Mouse (Mus musculus) testis, adult 2 months (tissue): ENCODE data around the gene Lemd2. TPM values are rescaled to one million over a fixed set of nuclear protein-coding genes. Genes with fewer than 3 reads are reported as not detected.
A peak's percentile ranks its signal among the peaks of the same experiment; 100 is the strongest.
"Not testable (repeated sequence)": the region's sequence is repeated elsewhere in the genome, so short reads cannot be mapped to it uniquely, and the experiment has no call there.

Source experiments
- H3K27ac ChIP-seq: fragments of 200-500 bp; 2 replicates; pipeline ENCODE4 v1.5.1; 2012; ENCODE audit warnings: low read depth, low read length; ENCODE audit not compliant: control insufficient read depth, insufficient read depth
- H3K27me3 ChIP-seq: fragments of 200-500 bp; 2 replicates; pipeline ENCODE4 v1.6.1; 2012; ENCODE audit warnings: mild to moderate bottlenecking, low read length, moderate library complexity; ENCODE audit not compliant: control insufficient read depth, insufficient read depth
- H3K36me3 ChIP-seq: fragments of 200-500 bp; 2 replicates; pipeline ENCODE4 v1.6.1; 2012; ENCODE audit warnings: mild to moderate bottlenecking, low read length; ENCODE audit not compliant: control insufficient read depth, insufficient read depth
- H3K4me1 ChIP-seq: fragments of 200-500 bp; 2 replicates; pipeline ENCODE4 v1.6.1; 2012; ENCODE audit warnings: low read length; ENCODE audit not compliant: control insufficient read depth, insufficient read depth
- H3K4me3 ChIP-seq: fragments of 200-500 bp; 2 replicates; pipeline ENCODE4 v1.5.1; 2012; ENCODE audit warnings: low read depth, mild to moderate bottlenecking, low read length, moderate library complexity, mixed read lengths; ENCODE audit not compliant: control insufficient read depth
- CTCF ChIP-seq: fragments of 200-500 bp; IDR thresholded peaks from 2 replicates; pipeline ENCODE4 v1.5.1; 2012; ENCODE audit warnings: low read depth, mild to moderate bottlenecking, inconsistent platforms, low read length, moderate library complexity; ENCODE audit not compliant: control insufficient read depth, insufficient read depth, insufficient replicate concordance
- POLR2A ChIP-seq: fragments of 200-500 bp; IDR thresholded peaks from 2 replicates; pipeline ENCODE4 v1.6.1; 2012; ENCODE audit warnings: low read depth, mild to moderate bottlenecking, inconsistent platforms, low read length, moderate library complexity; ENCODE audit not compliant: control insufficient read depth
- polyA plus RNA-seq: library from polyadenylated mRNA; depleted of rRNA; stranded (reverse); fragments of >200 nt; gene quantifications from 2 replicates; pipeline ENCODE4 v1.2.3, GENCODE M21; 2012

Gene Lemd2
- polyA plus RNA-seq, 1 experiment, result 40.5 TPM

GRCm38 (mm10) chr17:27242194-27243189 lies 38.2 kb upstream of the Lemd2 start:
- H3K27ac ChIP-seq, result no peak overlapping the region
- no peak for TF ChIP-seq POLR2A
- no peak for TF ChIP-seq CTCF

DNA sequence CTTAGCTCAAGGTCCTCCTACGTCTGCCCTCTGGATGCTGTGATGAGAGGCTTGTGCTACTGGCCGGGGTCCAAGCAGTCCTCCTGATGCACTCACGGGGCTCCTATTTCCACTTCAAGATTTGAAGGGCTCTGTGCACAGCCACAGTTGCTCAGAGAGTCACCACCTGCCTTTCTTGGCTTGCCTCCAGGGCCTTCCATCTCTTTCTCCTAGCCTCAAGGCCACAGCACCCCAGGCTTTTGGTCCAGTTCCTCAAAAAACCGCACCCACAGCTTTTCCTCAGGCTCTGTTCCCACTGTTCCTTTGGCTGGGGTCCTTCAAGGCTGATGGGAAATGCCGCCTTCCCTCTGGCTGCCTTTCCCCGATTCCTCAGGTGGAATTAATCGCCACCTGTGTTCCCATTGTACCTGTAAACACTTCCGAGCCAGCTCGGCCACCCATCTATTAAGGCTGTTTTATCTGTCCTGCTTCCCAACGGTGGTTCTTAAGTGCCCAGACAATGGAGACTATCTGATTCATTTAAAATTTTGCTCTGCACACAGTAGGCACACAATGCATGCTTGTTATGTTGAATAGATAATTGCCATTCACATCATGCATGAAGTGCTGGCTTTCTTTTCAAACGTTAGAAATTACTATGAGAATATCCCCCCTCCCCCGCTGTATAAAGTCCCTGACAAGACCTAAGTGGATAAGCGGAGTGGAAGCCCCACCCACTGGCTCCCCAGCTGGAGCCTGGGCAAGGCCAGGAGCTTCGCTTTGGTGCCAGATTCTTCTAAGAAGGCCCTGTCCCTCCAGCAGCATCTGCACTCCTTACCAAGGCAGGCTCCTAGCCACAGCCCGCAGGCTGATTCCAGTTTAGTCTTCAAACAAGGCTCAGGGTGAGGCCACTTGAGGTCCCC lies 36.5 kb upstream of the Lemd2 start:
- TF ChIP-seq POLR2A, result no peak
- TF ChIP-seq CTCF, result no peak
- Histone ChIP-seq H3K27ac (0 out of 2 replicates have a peak overlapping the region, but pooled peaks have one; percentile 33), H3K36me3 (no peaks in the 10 kb centered on the region)

More at GRCm38 (mm10) chr17:27242194-27243189, 38.2 kb upstream of the Lemd2 start:
- no peaks in the 10 kb centered on the region for H3K4me1 ChIP-seq
- no peaks in the 10 kb centered on the region for H3K27me3 ChIP-seq
- peak overlapping the region; percentile 15; the same call in 1 of the 2 replicates for H3K4me3 ChIP-seq
- H3K36me3 ChIP-seq, result no peaks in the 10 kb centered on the region

GRCm38 (mm10) chr17:27239941-27240340 lies 35.7 kb upstream of the Lemd2 start:
- Histone ChIP-seq H3K27ac (no peak overlapping the region), H3K36me3 (no peaks in the 10 kb centered on the region), H3K27me3 (no peaks in the 10 kb centered on the region), H3K4me1 (no peaks in the 10 kb centered on the region), H3K4me3 (no peak overlapping the region)
- TF ChIP-seq POLR2A (no peak), CTCF (no peak)

More for the DNA sequence above, 36.5 kb upstream of the Lemd2 start:
- Histone ChIP-seq H3K27me3 (no peaks in the 10 kb centered on the region), H3K4me1 (no peaks in the 10 kb centered on the region), H3K4me3 (no peak overlapping the region)

- Histone ChIP-seq H3K27ac (no peak overlapping the region), H3K27me3 (no peaks in the 10 kb centered on the region), H3K36me3 (no peaks in the 10 kb centered on the region), H3K4me3 (no peak overlapping the region), H3K4me1 (no peaks in the 10 kb centered on the region)
- TF ChIP-seq CTCF, result no peak
- no peak for TF ChIP-seq POLR2A
Observed at GRCm38 (mm10) chr17:27238637-27239036, 34.4 kb upstream of the Lemd2 start.

GRCm38 (mm10) chr17:27237731-27238130 lies 33.5 kb upstream of the Lemd2 start:
- Histone ChIP-seq H3K27ac (no peak overlapping the region), H3K36me3 (no peaks in the 10 kb centered on the region), H3K4me1 (no peaks in the 10 kb centered on the region), H3K4me3 (no peak overlapping the region), H3K27me3 (no peaks in the 10 kb centered on the region)
- TF ChIP-seq CTCF (no peak), POLR2A (no peak)

DNA sequence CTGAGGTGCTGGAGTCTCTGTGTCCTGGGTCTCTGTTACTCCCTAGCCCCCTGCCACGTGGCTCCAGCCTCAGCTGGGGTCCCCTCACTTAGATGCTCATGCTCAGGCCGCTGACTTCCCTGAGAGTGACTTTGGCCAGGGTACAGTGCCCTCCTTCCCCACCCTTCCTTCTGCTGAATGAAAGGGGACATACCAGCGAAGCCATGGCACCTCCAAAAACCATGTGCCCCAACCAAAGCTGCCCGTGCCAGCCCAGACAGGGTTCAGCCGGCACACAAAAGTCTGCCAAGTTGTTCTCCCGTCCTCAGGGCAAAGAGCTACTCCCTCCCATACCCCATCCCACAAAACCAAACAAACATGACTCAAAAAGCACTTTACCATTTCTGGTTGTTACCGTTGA lies 29.0 kb upstream of the Lemd2 start:
- TF ChIP-seq POLR2A (no peak), CTCF (no peak)
- H3K4me3 ChIP-seq, result no peak overlapping the region
- no peaks in the 10 kb centered on the region for H3K27me3 ChIP-seq
- no peaks in the 10 kb centered on the region for H3K4me1 ChIP-seq
- no peak overlapping the region for H3K27ac ChIP-seq
- no peaks in the 10 kb centered on the region for H3K36me3 ChIP-seq

GRCm38 (mm10) chr17:27232176-27232575 lies 27.9 kb upstream of the Lemd2 start:
- TF ChIP-seq POLR2A (no peak), CTCF (no peak)
- no peak overlapping the region for H3K4me3 ChIP-seq
- H3K27me3 ChIP-seq, result no peaks in the 10 kb centered on the region

DNA sequence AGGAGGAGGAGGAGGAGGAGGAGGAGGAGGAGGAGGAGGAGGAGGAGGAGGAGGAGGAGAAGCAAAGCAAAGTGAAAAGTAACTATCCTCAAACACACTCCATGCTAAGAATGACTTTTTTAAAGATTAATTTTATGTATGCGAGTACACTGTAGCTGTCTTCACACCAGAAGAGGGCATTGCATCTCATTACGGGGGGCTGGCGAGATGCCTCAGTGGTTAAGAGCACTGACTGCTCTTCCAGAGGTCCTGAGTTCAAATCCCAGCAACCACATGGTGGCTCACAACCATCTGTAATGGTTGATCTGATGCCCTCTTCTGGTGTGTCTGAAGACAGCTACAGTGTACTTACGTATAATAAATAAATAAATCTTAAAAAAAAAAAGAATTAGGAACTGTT lies 27.3 kb upstream of the Lemd2 start:
- H3K36me3 ChIP-seq, H3K27me3 ChIP-seq, H3K4me3 ChIP-seq, H3K4me1 ChIP-seq, H3K27ac ChIP-seq: not testable (repeated sequence)

More at GRCm38 (mm10) chr17:27232176-27232575, 27.9 kb upstream of the Lemd2 start:
- no peaks in the 10 kb centered on the region for H3K36me3 ChIP-seq
- H3K4me1 ChIP-seq, result no peaks in the 10 kb centered on the region
- no peak overlapping the region for H3K27ac ChIP-seq
